Mouse (Mus musculus) heart, embryonic 16.5 days (tissue): ENCODE measurements around the gene Olfr1065. TPM values are rescaled to one million over a fixed set of nuclear protein-coding genes. Genes with fewer than 3 reads are reported as not detected.

Source experiments
- ATAC-seq: fragments of 200-750 bp; cut with Nextera tagmentation; replicated peaks from 2 replicates; pipeline ENCODE4 v1.8.0; 2017; ENCODE audit warnings: moderate number of reproducible peaks; ENCODE audit not compliant: insufficient read depth, low FRiP score; ENCODE audit errors: extremely low read depth
- H3K27ac ChIP-seq: fragments of 300-500 bp; sonication (generic); 2 replicates; pipeline ENCODE4 v1.5.1; 2014; ENCODE audit warnings: mild to moderate bottlenecking, low read length, control low read depth, moderate library complexity
- H3K27me3 ChIP-seq: fragments of 300-500 bp; sonication (generic); 2 replicates; pipeline ENCODE4 v1.6.1; 2014; ENCODE audit warnings: low read length, mixed read lengths; ENCODE audit not compliant: control insufficient read depth, insufficient read depth
- H3K36me3 ChIP-seq: fragments of 300-500 bp; sonication (generic); 2 replicates; pipeline ENCODE4 v1.6.1; 2014; ENCODE audit not compliant: control insufficient read depth, insufficient read depth
- H3K4me1 ChIP-seq: fragments of 300-500 bp; sonication (generic); 2 replicates; pipeline ENCODE4 v1.6.1; 2014; ENCODE audit warnings: low read length, mixed read lengths; ENCODE audit not compliant: control insufficient read depth, insufficient read depth
- H3K4me2 ChIP-seq: fragments of 300-500 bp; sonication (generic); 2 replicates; pipeline ENCODE4 v1.6.1; 2014; ENCODE audit warnings: low read depth, mild to moderate bottlenecking, control low read depth, low read length
- H3K4me3 ChIP-seq: fragments of 300-500 bp; sonication (generic); 2 replicates; pipeline ENCODE4 v1.5.1; 2014; ENCODE audit warnings: mild to moderate bottlenecking, control low read depth, low read length
- H3K9ac ChIP-seq: fragments of 300-500 bp; sonication (generic); 2 replicates; pipeline ENCODE4 v1.6.1; 2014; ENCODE audit warnings: low read length, control low read depth
- H3K9me3 ChIP-seq: fragments of 300-500 bp; sonication (generic); replicated peaks from 2 replicates; pipeline ENCODE4 v1.6.1; 2016; ENCODE audit warnings: low read length; ENCODE audit not compliant: control insufficient read depth
- WGBS: fragments of 180-500 bp; shearing (Covaris S2); extraction: QIAGEN DNeasy Blood & Tissue Kit; methylation state at CpG from one replicate; pipeline ENCODE4 v1.1.7; 2014; 5-methylcytosine and 5-hydroxymethylcytosine counted together
- polyA plus RNA-seq: library from polyadenylated mRNA; unstranded; fragments of >200 nt; fragmentation: Nextera tagmentation; extraction: Ambion mirVana; gene quantifications from 2 replicates; pipeline ENCODE4 v1.2.1, GENCODE M21; 2015

Gene Olfr1065
- polyA plus RNA-seq, 1 experiment from 2014 or later: not detected

- Histone ChIP-seq H3K9me3 (no peaks in the 10 kb centered on the region), H3K4me3 (no peak overlapping the region), H3K9ac (no peak overlapping the region), H3K4me1 (no peaks in the 10 kb centered on the region), H3K36me3 (no peaks in the 10 kb centered on the region), H3K27ac (no peak overlapping the region), H3K4me2 (no peak overlapping the region), H3K27me3 (no peaks in the 10 kb centered on the region)
- no peak for ATAC-seq
- 81% methylated on average over 2 of the region's 2 CpGs for WGBS
These were observed 55.3 kb downstream of the Olfr1065 start for GRCm38 (mm10) chr2:86395114-86395513.

Other genes with a start within 250 kb of the Olfr1065 start
- not detected in 2 replicates for gene Olfr1045, start 247.6 kb downstream of the Olfr1065 start, polyA plus RNA-seq
- not detected in 2 replicates for gene Olfr1046, start 231.3 kb downstream of the Olfr1065 start, polyA plus RNA-seq
- not detected in 2 replicates for gene Olfr1047, start 219.2 kb downstream of the Olfr1065 start, polyA plus RNA-seq
- gene Olfr1048, start 210.3 kb downstream of the Olfr1065 start, polyA plus RNA-seq: not detected in 2 replicates
- not detected in 2 replicates for gene Olfr1049, start 192.3 kb downstream of the Olfr1065 start, polyA plus RNA-seq
- gene Olfr1051, start 171.5 kb downstream of the Olfr1065 start, polyA plus RNA-seq: not detected in 2 replicates
- not detected in 2 replicates for gene Olfr1052, start 158.1 kb downstream of the Olfr1065 start, polyA plus RNA-seq
- gene Olfr1053, start 135.3 kb downstream of the Olfr1065 start, polyA plus RNA-seq: not detected in 2 replicates
- gene Olfr1054, start 115.2 kb downstream of the Olfr1065 start, polyA plus RNA-seq: not detected in 2 replicates
- gene Olfr1055, start 100.3 kb downstream of the Olfr1065 start, polyA plus RNA-seq: not detected in 2 replicates
- not detected in 2 replicates for gene Olfr1056, start 88.1 kb downstream of the Olfr1065 start, polyA plus RNA-seq
- not detected in 2 replicates for gene Olfr1057, start 72.2 kb downstream of the Olfr1065 start, polyA plus RNA-seq
- not detected in 2 replicates for gene Olfr1058, start 62.0 kb downstream of the Olfr1065 start, polyA plus RNA-seq
- not detected in 2 replicates for gene Olfr1061, start 36.5 kb downstream of the Olfr1065 start, polyA plus RNA-seq
- gene Olfr1062, start 23.8 kb downstream of the Olfr1065 start, polyA plus RNA-seq: not detected in 2 replicates
- not detected in 2 replicates for gene Olfr1066, start 5.7 kb upstream of the Olfr1065 start, polyA plus RNA-seq
- not detected in 2 replicates for gene Olfr228, start 36.8 kb upstream of the Olfr1065 start, polyA plus RNA-seq
- gene Olfr1076, start 57.9 kb upstream of the Olfr1065 start, polyA plus RNA-seq: not detected in 2 replicates
- gene Olfr1079, start 91.9 kb upstream of the Olfr1065 start, polyA plus RNA-seq: not detected in 2 replicates
- gene Olfr1080, start 107.6 kb upstream of the Olfr1065 start, polyA plus RNA-seq: not detected in 2 replicates
- gene Olfr1082, start 148.4 kb upstream of the Olfr1065 start, polyA plus RNA-seq: not detected in 2 replicates
- gene Olfr1084, start 189.1 kb upstream of the Olfr1065 start, polyA plus RNA-seq: not detected in 2 replicates
- not detected in 2 replicates for gene Olfr1085, start 211.4 kb upstream of the Olfr1065 start, polyA plus RNA-seq
- not detected in 2 replicates for gene Olfr1086, start 229.5 kb upstream of the Olfr1065 start, polyA plus RNA-seq
- not detected in 2 replicates for gene Olfr1087, start 247.8 kb upstream of the Olfr1065 start, polyA plus RNA-seq